Mouse (Mus musculus): ENCODE results near the gene Zfp219. TPM values are rescaled to one million over a fixed set of nuclear protein-coding genes. Genes with fewer than 3 reads are reported as not detected.

Gene Zfp219
- polyA plus RNA-seq, 1 experiment from 2014 or later: 78.3 TPM

- 86% methylated on average over 4 of the region's 4 CpGs for WGBS
- no peak overlapping the region for H3K4me2 ChIP-seq (replicated peaks)
- H3K27ac ChIP-seq: no peak overlapping the region
- no peak overlapping the region for H3K4me3 ChIP-seq
- no peak for ATAC-seq (ENCODE audit: low FRiP score, low read depth)
- no peaks in the 10 kb centered on the region for H3K36me3 ChIP-seq
- no peaks in the 10 kb centered on the region for H3K27me3 ChIP-seq (replicated peaks)
- peaks cover 5% of the 10 kb centered on the region; the same call in 1 of the 2 replicates for H3K4me1 ChIP-seq
- H3K9me3 ChIP-seq: no peaks in the 10 kb centered on the region
- no peak overlapping the region for H3K9ac ChIP-seq
Measured at GRCm38 (mm10) chr14:52026342-52026741, 5.8 kb upstream of the Zfp219 start.

- no peaks in the 10 kb centered on the region for H3K36me3 ChIP-seq
- H3K27ac ChIP-seq: no peak overlapping the region
- H3K4me3 ChIP-seq: no peak overlapping the region
- ATAC-seq (ENCODE audit: low FRiP score, low read depth): no peak
- H3K4me2 ChIP-seq (replicated peaks): no peak overlapping the region
- peaks cover 12% of the 10 kb centered on the region for H3K4me1 ChIP-seq
- H3K9me3 ChIP-seq: no peaks in the 10 kb centered on the region
- no peak overlapping the region for H3K9ac ChIP-seq
- no peaks in the 10 kb centered on the region for H3K27me3 ChIP-seq (replicated peaks)
- WGBS: 84% methylated on average over 2 of the region's 2 CpGs
Measured at GRCm38 (mm10) chr14:52024133-52024532, 3.6 kb upstream of the Zfp219 start.

- peak overlapping the region; percentile 54 for H3K4me2 ChIP-seq (replicated peaks)
- no peaks in the 10 kb centered on the region for H3K27me3 ChIP-seq (replicated peaks)
- no peaks in the 10 kb centered on the region for H3K9me3 ChIP-seq
- H3K9ac ChIP-seq: no peak overlapping the region
- peaks cover 21% of the 10 kb centered on the region for H3K4me1 ChIP-seq
- H3K4me3 ChIP-seq: peak overlapping the region; percentile 19
- no peak for ATAC-seq (ENCODE audit: low FRiP score, low read depth)
- H3K27ac ChIP-seq: no peak overlapping the region; the same call in 1 of the 2 replicates
- 3% methylated on average over 23 of the region's 23 CpGs for WGBS
- H3K36me3 ChIP-seq: no peaks in the 10 kb centered on the region
Measured at GRCm38 (mm10) chr14:52022709-52023459, 2.4 kb upstream of the Zfp219 start.

- no peaks in the 10 kb centered on the region for H3K27me3 ChIP-seq (replicated peaks)
- H3K27ac ChIP-seq: no peak overlapping the region
- H3K9me3 ChIP-seq: no peaks in the 10 kb centered on the region
- H3K9ac ChIP-seq: no peak overlapping the region
- H3K4me3 ChIP-seq: peak overlapping the region; percentile 19; the same call in 1 of the 2 replicates
- peaks cover 21% of the 10 kb centered on the region for H3K4me1 ChIP-seq
- ATAC-seq (ENCODE audit: low FRiP score, low read depth): no peak
- H3K4me2 ChIP-seq (replicated peaks): peak overlapping the region; percentile 54
- H3K36me3 ChIP-seq: no peaks in the 10 kb centered on the region
- 70% methylated on average over 3 of the region's 3 CpGs for WGBS
Measured at GRCm38 (mm10) chr14:52022244-52022708, 1.7 kb upstream of the Zfp219 start.

- no peak overlapping the region for H3K27ac ChIP-seq
- H3K9me3 ChIP-seq: no peaks in the 10 kb centered on the region
- H3K4me3 ChIP-seq: no peak overlapping the region
- WGBS: 85% methylated on average over 8 of the region's 8 CpGs
- H3K9ac ChIP-seq: no peak overlapping the region
- H3K36me3 ChIP-seq: no peaks in the 10 kb centered on the region
- no peaks in the 10 kb centered on the region for H3K27me3 ChIP-seq (replicated peaks)
- no peak overlapping the region for H3K4me2 ChIP-seq (replicated peaks)
- ATAC-seq (ENCODE audit: low FRiP score, low read depth): no peak
- H3K4me1 ChIP-seq: peaks cover 26% of the 10 kb centered on the region
Measured at GRCm38 (mm10) chr14:52021568-52022212, 1.2 kb upstream of the Zfp219 start.

GRCm38 (mm10) chr14:52021138-52021529, 601 bp upstream of the Zfp219 start:
- Histone ChIP-seq H3K27ac (no peak overlapping the region), H3K36me3 (no peaks in the 10 kb centered on the region), H3K27me3 (replicated peaks) (no peaks in the 10 kb centered on the region), H3K9me3 (no peaks in the 10 kb centered on the region), H3K4me2 (replicated peaks) (peak overlapping the region; percentile 66; the same call in 1 of the 2 replicates), H3K9ac (no peak overlapping the region), H3K4me3 (no peak overlapping the region), H3K4me1 (peaks cover 31% of the 10 kb centered on the region)
- 63% methylated on average over 4 of the region's 4 CpGs for WGBS
- no peak for ATAC-seq (ENCODE audit: low FRiP score, low read depth)

- Histone ChIP-seq H3K27ac (peak overlapping the region; percentile 96), H3K9me3 (no peaks in the 10 kb centered on the region), H3K36me3 (no peaks in the 10 kb centered on the region), H3K9ac (peak overlapping the region; percentile 90), H3K27me3 (replicated peaks) (no peaks in the 10 kb centered on the region), H3K4me3 (peak overlapping the region; percentile 71), H3K4me1 (peaks cover 41% of the 10 kb centered on the region), H3K4me2 (replicated peaks) (peak overlapping the region; percentile 66)
- peak; percentile 91 for ATAC-seq (ENCODE audit: low FRiP score, low read depth)
- WGBS: under 1% methylated on average over 74 of the region's 74 CpGs
Measured at GRCm38 (mm10) chr14:52019590-52020340, 768 bp downstream of the Zfp219 start.

GRCm38 (mm10) chr14:52019051-52019589, 1.4 kb downstream of the Zfp219 start:
- Histone ChIP-seq H3K36me3 (no peaks in the 10 kb centered on the region), H3K9me3 (no peaks in the 10 kb centered on the region), H3K27ac (peak overlapping the region; percentile 96), H3K4me1 (peaks cover 41% of the 10 kb centered on the region), H3K9ac (peak overlapping the region; percentile 90), H3K27me3 (replicated peaks) (no peaks in the 10 kb centered on the region), H3K4me2 (replicated peaks) (peak overlapping the region; percentile 66), H3K4me3 (peak overlapping the region; percentile 71)
- peak; percentile 17; the same call in 1 of the 2 replicates for ATAC-seq (ENCODE audit: low FRiP score, low read depth)
- 37% methylated on average over 12 of the region's 12 CpGs for WGBS

GRCm38 (mm10) chr14:52018248-52019050, 2.1 kb downstream of the Zfp219 start:
- H3K4me2 ChIP-seq (replicated peaks): peak overlapping the region; percentile 66
- H3K4me1 ChIP-seq: peaks cover 41% of the 10 kb centered on the region
- 0 out of 2 replicates have a peak overlapping the region, but pooled peaks have one; percentile 71 for H3K4me3 ChIP-seq
- no peak for ATAC-seq (ENCODE audit: low FRiP score, low read depth)
- H3K9ac ChIP-seq: peak overlapping the region; percentile 36; the same call in 1 of the 2 replicates
- H3K27ac ChIP-seq: no peak overlapping the region
- H3K9me3 ChIP-seq: no peaks in the 10 kb centered on the region
- WGBS: 89% methylated on average over 15 of the region's 15 CpGs
- no peaks in the 10 kb centered on the region for H3K27me3 ChIP-seq (replicated peaks)
- H3K36me3 ChIP-seq: no peaks in the 10 kb centered on the region

- 89% methylated on average over 4 of the region's 4 CpGs for whole genome bisulfite sequencing
- Histone ChIP-seq H3K4me1 (peaks cover 48% of the 10 kb centered on the region), H3K4me3 (no peak overlapping the region), H3K9me3 (no peaks in the 10 kb centered on the region), H3K27ac (no peak overlapping the region), H3K4me2 (replicated peaks) (no peak overlapping the region), H3K9ac (no peak overlapping the region), H3K27me3 (replicated peaks) (no peaks in the 10 kb centered on the region), H3K36me3 (no peaks in the 10 kb centered on the region)
- no peak for ATAC-seq (ENCODE audit: low FRiP score, low read depth)
Measured at GRCm38 (mm10) chr14:52017662-52018061, 2.9 kb downstream of the Zfp219 start.
